Mouse (Mus musculus) heart, postnatal 25 days (tissue): ENCODE results near the gene Vmn2r69. TPM values are rescaled to one million over a fixed set of nuclear protein-coding genes. Genes with fewer than 3 reads are reported as not detected.

Experiments
- DNase-seq: peaks from one replicate; pipeline ENCODE4 v3.0.0; 2022; ENCODE audit warnings: low spot score
- intact Hi-C: fragments of 180-260 bp; cut with DNase I; formaldehyde crosslinking; loops from one replicate; pipeline ENCODE4 v1.15.1; 2025
- total RNA-seq, 2 experiments: library from RNA; stranded (reverse); gene quantifications; 2 replicates each; pipeline ENCODE4 v1.2.3; 2021

Vmn2r69 gene
- total RNA-seq, result not detected

- DNase-seq, result no peak
- intact Hi-C loops, result no loop called here
Measured at GRCm38 (mm10) chr7:85415820-85416219, at the start of gene Vmn2r69. TSS of gene Vmn2r69 (minus strand) at chr7:85415920.

Other genes starting within 250 kb of the Vmn2r69 start
- gene Vmn2r68, start 178.1 kb downstream of the Vmn2r69 start, total RNA-seq, result not detected
- gene Vmn2r71, start 147.2 kb upstream of the Vmn2r69 start, total RNA-seq, result not detected
- not detected for gene Vmn2r70, start 153.3 kb upstream of the Vmn2r69 start, total RNA-seq